Mouse (Mus musculus): ENCODE measurements around the gene Csnka2ip. TPM values are rescaled to one million over a fixed set of nuclear protein-coding genes. Genes with fewer than 3 reads are reported as not detected.

The Csnka2ip gene
- total RNA-seq (2021) = 1 to 10 TPM; 2.0 to 2.3 TPM
- long read RNA-seq = 0 reads

DNA sequence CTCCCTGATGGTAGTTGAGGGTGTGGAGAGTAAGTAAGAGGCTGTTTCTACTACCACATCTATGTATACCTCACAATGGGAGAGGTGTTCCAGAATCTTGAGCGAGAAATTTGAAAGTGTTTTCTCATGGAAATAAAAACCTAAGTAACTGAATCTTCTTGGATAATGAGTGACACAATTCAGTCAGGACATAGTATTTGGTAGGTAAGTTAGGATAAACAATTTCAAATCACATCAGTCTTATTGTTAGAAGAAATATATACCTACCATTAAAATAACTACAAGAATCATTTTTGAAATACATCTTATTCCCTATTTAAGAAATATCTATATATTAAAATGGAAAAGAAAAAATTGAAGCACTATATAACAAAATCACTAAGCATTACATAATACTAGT lies at the start of gene Csnka2ip:
TSS of gene Csnka2ip (minus strand) at position 101 of the 400 bp plus-strand sequence.
- DNase-seq (ENCODE audit: low spot score in 2 of 2) = no peak

DNA sequence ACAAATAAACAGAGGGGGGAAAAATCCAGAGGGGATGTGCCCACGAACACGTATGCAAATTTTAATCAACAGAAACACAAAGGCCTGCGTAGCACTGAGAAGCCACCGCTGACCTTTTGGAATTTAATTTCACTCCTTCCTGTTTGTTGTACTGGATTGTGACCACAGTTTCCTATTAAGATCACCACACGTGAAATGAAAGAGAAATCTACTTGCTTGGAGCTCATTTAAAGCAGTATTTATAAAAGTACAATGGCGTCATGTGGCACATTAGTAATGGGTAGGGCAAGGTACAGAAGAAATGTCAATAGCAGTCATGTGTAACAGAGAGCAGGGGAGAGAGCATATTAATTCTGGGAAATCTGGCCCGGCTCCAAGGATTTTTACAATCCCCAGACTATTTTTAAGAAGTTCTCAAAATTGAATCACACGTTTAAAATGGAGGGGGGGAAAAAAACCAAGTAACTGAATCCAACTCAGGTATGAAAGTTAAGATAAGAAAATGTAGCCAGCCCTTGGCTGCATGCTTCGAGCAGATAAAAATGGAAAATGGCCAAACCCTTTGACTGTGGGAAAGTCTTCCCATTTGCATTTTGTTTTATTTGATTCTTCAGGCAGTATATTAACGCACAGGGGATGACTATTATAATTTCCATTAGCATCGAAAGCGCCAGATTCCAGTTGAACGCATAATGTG lies 47.5 kb upstream of the Csnka2ip start:
- DNase-seq (ENCODE audit: low spot score in 2 of 2) = no peak

DNA sequence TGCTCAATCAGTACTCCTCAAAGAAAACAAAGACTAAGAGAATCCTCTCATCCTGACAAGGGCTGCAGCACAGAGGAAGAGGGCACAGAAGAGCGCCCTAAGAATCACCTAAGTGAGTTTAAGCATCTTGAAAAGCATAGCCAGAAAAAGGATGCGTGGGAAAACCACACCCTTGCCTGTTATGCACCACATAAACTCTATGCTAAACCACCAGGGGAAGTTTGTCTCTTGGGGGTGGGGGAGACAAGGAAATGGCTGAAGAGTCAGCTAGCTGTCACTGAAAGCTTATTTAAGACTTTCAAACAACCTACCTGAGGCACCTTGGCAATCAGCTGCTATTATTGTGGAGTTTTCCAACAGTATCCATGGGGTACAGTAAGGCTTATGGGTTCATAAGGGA lies 45.6 kb upstream of the Csnka2ip start:
- DNase-seq (ENCODE audit: low spot score in 2 of 2) = no peak

DNA sequence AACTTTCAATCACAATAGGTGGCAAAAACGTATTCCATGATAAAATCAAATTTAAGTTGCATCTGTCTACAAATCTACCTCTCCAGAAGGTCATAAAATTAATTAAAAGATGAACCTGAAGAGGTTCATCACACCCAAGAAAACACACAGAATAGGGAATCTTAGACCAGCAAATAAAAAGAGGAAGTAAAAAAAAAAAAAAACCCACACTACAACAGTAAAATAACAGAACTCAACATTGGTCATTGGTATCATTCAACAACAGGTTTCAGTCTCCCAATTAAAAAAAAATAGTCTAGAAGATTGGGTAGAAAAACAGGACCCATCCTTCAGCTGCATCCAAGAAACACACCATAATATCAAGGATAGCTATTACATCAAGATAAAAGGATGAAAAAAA lies 32.9 kb upstream of the Csnka2ip start:
- DNase-seq (ENCODE audit: low spot score in 2 of 2) = no peak

DNA sequence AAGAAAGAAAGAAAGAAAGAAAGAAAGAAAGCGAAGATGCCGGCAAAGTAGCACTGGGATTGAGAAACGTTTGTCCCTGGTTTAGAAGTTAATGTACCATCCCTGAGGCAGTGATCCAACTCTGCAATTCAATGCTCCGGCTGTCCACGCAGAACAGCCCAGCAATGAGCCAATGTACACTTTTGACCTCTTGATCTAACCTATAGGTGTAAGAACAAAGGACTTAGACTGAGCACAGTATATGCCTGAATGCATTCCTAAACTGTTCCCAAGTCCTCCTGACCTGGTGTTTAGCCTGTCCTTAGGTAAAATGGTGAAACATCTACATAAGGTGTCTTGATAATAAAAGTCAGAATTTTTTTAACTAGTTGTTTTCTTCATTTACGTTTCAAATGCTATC lies 17.9 kb upstream of the Csnka2ip start:
- DNase-seq (ENCODE audit: low spot score in 2 of 2) = no peak

DNA sequence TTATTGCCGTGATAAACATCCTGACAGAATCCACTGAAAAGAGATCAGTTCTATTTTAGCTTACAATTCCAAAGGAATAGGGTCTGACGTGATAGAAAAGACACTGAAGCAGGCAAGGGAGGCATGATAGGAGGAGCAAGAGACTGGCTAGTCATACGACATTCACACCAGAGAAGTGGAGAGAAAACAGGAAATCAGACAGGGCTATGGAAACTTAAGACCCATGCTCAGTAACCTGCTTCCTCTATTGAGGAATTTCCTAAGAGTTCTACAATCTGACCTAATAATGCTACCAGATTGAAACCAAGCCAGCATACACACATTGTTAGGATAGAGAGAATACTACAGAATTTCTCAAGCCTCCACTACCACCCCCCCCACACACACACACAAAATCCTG lies 12.4 kb upstream of the Csnka2ip start:
- no peak for DNase-seq (ENCODE audit: low spot score in 2 of 2)

DNA sequence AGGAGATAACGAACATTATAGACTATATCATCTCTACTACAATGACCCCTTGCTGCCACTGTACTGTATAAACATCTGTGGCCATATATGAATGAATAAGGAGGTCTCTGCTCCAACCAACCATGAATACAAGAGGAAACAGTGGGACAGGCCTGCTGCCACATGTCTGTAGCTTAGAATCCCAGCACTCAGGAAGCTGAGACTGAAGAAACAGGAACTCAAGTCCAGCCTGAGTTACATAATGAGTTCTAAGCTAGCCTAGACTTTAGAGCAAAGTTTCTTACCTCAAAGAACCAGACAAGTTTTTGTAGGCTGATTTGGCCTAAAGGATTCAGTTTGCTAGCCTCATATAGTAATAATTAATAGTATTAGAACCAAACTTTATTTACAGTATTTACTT lies 5.6 kb upstream of the Csnka2ip start:
- no peak for DNase-seq (ENCODE audit: low spot score in 2 of 2)

DNA sequence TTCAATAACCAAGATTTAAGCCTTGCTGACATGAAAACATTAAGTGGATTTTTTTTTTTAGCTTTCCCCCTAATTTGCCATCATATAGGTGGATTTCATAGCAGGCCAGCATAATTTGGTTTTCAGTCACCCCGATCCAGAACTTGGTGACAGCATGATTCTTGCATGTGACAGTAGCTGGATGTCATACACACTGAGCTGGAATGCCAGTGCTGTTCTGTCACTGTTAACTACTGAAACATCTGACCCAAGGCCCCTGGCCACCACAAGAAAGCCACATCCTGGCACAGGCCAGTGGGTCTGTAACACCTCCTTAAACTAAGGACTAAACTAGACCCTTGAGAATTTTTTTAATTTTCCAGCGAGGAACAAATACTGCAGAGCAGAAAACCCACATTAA lies 15.4 kb downstream of the Csnka2ip start:
- DNase-seq (ENCODE audit: low spot score in 2 of 2) = no peak

DNA sequence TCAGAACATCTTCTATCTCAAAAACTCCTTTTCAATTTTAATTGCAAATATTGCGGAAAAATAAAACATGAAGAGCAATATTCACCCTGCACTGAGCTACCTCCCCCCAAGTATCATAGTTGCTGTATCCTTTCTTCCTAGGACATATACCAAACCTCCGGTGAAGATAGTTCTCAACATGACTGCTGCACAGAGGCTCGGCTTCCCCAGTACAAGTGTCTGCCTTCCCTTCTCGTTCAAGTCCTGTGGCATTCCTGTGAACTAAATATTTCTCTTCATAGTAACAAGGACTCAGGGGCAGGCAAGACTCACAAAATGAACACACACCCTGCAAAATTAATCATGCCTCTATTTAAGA lies 16.0 kb downstream of the Csnka2ip start:
- DNase-seq (ENCODE audit: low spot score in 2 of 2) = no peak

DNA sequence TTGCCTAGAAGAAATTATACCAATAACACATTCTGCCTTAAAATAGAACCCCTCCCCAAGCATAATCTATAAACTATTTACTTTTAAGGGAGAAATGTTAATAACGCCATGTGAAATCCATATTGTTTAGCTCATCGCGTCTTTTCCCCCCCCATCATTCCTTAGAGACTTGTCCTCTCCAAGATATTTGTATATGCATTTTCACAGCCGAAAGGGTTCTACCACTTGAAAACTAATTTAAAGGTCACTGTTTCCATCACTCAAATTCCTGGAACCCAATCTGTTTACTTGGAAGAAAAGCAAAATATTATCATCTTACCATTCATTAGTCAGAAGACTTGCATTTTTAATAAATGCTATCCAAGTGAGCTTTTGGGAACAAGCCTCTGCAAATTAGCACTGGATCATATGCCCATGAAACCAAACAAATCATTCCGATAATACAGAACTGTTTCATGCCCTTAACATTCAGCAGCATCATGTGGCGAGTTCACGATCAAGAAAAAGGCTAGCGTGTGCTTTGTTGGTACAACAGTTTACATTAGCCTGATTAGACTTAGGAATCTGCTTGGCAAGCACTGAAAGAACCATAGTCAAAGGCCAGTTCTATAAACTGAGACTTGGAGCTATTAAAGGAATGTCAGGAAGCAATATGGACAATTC lies 16.5 kb downstream of the Csnka2ip start:
- no peak for DNase-seq (ENCODE audit: low spot score in 2 of 2)

DNA sequence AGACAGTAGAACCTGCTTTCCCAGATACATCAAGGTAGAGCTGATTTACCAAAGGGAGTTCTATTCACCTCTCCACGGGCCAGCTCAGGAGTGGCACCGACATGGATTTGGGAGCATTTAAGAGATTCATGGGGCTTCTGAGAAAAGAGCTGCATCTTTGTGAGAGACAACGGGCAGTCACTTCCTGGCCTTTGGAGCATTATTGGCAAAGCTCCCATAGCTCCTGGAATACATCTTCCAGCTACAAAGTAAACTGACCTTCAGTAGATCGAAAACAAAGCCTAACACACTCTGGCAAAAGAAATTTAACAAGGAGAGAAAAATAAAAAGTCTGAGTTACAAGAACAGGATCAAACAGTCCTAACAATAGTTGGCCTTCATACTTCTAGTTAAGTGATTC lies 17.6 kb downstream of the Csnka2ip start:
- DNase-seq (ENCODE audit: low spot score in 2 of 2) = no peak

DNA sequence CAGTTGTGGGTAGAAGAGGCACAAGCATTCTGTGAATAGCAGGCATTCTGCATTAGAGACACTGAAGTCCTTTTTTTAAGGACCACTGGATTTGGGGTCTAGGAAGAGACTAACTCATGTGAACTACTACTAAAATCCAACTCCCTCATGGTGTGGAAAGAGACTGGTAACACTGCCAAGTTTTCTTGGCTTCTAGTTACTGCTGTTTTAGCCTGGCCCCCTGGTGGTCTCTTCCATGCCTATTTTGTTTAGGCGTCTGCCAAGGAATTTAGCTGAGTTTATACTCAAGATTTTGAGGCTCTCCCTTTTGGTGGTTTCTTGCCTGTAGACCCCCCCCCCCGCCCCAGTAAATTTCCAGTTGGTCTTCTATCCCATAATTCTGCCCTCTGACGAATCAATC lies 18.8 kb downstream of the Csnka2ip start:
- no peak for DNase-seq (ENCODE audit: low spot score in 2 of 2)

DNA sequence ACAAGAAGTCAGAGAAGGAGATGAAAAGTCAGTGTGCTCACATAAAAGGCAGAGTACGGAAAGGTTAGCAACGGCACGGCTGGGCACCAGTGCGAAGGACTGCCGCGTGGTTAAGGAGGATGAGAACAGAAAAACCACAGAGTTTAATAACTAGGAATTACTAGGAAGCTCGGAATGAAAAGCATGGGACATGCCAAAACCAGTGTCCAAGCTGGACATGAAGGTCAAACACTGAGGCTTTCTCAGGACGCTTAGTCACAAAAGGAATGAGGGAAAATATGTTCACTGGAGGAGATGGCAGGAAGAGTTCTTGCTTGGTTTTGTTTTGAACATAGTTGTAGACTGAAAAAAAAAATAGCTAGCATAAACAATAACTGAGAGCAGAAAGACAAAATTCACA lies 32.7 kb downstream of the Csnka2ip start:
- no peak for DNase-seq (ENCODE audit: low spot score in 2 of 2)

DNA sequence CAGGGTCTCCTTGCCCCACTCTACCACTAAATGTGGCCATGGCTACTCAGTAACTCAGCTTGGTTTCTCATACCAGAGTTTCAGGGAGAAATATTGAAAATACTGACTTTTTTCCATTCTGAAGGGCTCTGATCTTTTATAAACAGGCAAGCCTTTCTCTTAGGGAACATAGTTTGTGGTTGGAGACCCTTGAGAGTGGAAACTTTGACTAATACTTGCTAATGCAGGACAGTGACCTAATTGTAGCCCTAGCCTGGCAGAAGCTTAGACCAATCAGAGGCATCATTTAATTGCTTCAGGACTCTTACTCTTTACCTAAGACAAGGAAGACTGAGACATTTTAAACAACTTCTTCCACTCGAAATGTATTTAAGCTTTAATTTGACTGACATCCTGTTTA lies 39.1 kb downstream of the Csnka2ip start:
- DNase-seq (ENCODE audit: low spot score in 2 of 2) = no peak

DNA sequence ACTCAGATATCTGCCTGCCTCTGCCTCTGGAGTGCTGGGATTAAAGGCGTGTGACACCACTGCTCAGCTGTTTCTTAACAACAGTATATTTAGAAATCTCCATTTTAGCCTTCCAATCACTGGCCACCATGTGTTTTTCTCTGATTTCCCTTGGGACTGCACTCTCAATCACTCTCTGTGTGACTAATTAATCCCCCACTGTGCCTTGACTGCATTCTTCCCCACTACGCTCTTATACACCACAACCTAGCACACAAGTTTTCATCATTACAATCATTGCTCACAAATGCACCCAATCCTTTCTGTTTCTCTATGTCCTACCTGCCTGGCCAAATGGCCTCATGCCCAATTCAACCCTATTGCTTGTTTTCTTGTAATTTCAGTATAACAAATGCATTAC lies 43.7 kb downstream of the Csnka2ip start:
- no peak for DNase-seq (ENCODE audit: low spot score in 2 of 2)

DNA sequence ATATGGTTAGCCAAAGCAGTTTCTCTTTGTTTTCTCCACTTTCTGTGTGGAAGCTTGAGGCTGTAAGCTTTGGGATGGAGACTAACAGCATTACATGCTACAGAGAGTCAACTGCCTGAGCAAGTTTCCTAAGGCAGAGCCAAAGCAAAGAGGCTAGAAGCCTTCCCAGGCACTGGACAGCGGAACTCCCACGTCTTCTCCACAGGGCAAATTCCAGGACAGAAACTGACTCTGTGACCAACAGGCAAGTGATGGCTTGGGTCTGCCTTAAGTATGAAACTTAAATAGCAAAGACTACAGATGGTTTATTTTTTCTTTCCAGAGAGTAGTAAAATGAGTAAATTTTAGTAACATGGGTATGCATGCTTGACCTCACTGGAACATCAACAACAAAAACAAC lies 75.3 kb downstream of the Csnka2ip start:
- DNase-seq (ENCODE audit: low spot score in 2 of 2) = no peak

DNA sequence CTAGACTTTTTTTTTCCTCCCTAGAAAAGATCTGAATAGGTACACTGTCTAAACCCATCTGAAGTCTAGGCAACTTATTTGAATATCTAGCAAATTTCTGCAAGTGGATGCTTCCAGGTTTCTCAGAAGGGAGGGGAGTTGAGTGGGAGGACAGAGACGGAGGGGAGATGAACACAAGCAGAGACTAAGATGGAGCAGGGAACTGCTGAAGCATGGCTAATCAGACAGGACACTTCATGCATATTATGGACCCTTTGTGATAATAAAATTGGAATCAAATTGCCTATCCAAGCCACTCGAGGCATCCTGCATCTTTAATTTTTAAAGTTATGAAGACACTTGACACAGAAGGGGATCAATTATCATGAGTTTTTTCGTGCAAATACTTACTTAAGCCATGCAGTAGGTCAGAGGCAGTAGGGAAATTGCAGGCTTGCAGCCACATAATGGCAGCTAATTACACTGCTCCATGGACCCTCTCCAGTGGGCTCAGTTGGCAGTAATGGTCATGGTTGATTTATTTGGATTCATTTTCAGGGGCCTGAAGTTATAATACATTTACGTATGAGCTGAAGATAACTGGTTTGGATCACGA lies 78.1 kb downstream of the Csnka2ip start:
- no peak for DNase-seq (ENCODE audit: low spot score in 2 of 2)

DNA sequence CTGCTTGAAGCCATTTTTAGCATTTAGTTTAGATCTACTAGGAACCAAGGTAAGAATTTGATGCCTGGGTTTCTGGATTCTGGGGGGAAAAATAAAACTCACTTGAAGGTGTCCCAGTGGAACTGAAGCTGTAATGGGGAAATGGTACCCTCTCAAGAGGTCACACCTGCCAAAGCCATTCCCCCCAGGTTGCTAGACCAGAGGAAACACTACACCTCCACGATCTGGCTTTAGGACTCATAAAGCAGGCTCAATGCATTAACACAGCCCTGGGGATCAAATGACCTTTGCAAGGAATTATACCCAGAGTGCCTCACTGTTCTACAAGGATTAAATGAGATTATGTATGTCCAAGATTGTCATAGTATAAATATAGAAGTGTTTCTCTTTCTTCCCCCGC lies 88.8 kb downstream of the Csnka2ip start:
- DNase-seq (ENCODE audit: low spot score in 2 of 2) = no peak

Other genes starting within 250 kb of the Csnka2ip start
- gene 4930453N24Rik, start 168.8 kb upstream of the Csnka2ip start, total RNA-seq (2021) = 10 to 100 TPM; 21.7 to 22.0 TPM
- gene Zfp654, start 249.2 kb upstream of the Csnka2ip start, total RNA-seq (2021) = 10 to 100 TPM; 16.2 to 16.6 TPM
- 10 to 100 TPM; 62.7 to 64.9 TPM for gene Cggbp1, start 249.6 kb upstream of the Csnka2ip start, total RNA-seq (2021)